In the genomic region with DNA sequence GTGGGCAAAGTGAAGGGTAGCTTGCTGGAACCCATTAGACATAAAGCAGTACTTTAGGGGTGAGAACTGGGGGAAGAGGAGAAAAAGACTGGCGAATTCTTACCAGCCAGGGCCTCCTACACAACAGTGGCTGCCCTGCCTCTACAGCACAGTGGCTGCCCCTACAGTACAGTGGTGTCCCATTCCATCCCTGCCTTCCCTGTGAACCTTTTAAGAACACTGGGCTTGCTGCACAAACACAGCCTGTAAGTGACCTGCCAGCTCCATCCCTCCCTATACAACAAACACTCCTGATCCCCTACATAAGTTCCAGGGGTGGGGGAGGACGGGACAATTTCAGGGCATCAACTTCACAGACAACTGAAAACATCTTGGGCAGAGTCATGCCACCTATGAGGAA, we compare ENCODE assay signal across 18 mouse cellular contexts.
A peak's percentile ranks its signal among the peaks of the same experiment; 100 is the strongest.
DNase-seq lines count a peak whose midpoint lies in the region; ATAC-seq and TF ChIP-seq lines count a peak whose summit lies in the region.
"Had no signal": no experiment of that assay in that cellular context is flagged by ENCODE, and none has a peak within 500 bp of the region (broad histone marks: within the 10 kb centered on the region; RNA-seq: fewer than 3 reads in every experiment).

No protein-coding gene starts in this region.

- H3K9me3 ChIP-seq in kidney, embryonic 14.5 days (ENCODE audit: control insufficient read depth, low read length), result no peaks in the 10 kb centered on the region
- no peaks in the 10 kb centered on the region for H3K9me3 ChIP-seq in midbrain, embryonic 13.5 days
- H3K9me3 ChIP-seq in midbrain, postnatal 0 days (ENCODE audit: low read length), result no peaks in the 10 kb centered on the region
- H3K9me3 ChIP-seq in embryonic facial prominence, embryonic 13.5 days, result no peaks in the 10 kb centered on the region; the same call in 1 of the 2 replicates
- H3K9me3 ChIP-seq: embryonic facial prominence, embryonic 15.5 days; heart, embryonic 12.5 days; hindbrain, embryonic 12.5 days had no signal

- 34% methylated on average over 2 of the region's 2 CpGs for WGBS in kidney, embryonic 14.5 days
- 73% methylated on average over 2 of the region's 2 CpGs for WGBS in midbrain, embryonic 13.5 days
- WGBS in midbrain, postnatal 0 days, result 81% methylated on average over 2 of the region's 2 CpGs
- WGBS in embryonic facial prominence, embryonic 13.5 days, result 39% methylated on average over 2 of the region's 2 CpGs

- no peaks in the 10 kb centered on the region for H3K27me3 ChIP-seq in kidney, embryonic 14.5 days (ENCODE audit: control insufficient read depth, insufficient read depth, low read length)
- H3K27me3 ChIP-seq in midbrain, embryonic 13.5 days, result no peaks in the 10 kb centered on the region
- no peaks in the 10 kb centered on the region for H3K27me3 ChIP-seq in midbrain, postnatal 0 days (ENCODE audit: insufficient read depth, low read length)
- H3K27me3 ChIP-seq in embryonic facial prominence, embryonic 13.5 days, result no peaks in the 10 kb centered on the region
- H3K27me3 ChIP-seq: embryonic facial prominence, embryonic 15.5 days had no signal

- no peaks in the 10 kb centered on the region for H3K36me3 ChIP-seq in kidney, embryonic 14.5 days (ENCODE audit: control insufficient read depth, insufficient read depth, low read length)
- H3K36me3 ChIP-seq in midbrain, embryonic 13.5 days, result no peaks in the 10 kb centered on the region; the same call in 1 of the 2 replicates
- H3K36me3 ChIP-seq in midbrain, postnatal 0 days (ENCODE audit: insufficient read depth, low read length), result no peaks in the 10 kb centered on the region
- no peaks in the 10 kb centered on the region for H3K36me3 ChIP-seq in embryonic facial prominence, embryonic 13.5 days
- H3K36me3 ChIP-seq: embryonic facial prominence, embryonic 15.5 days; heart, embryonic 12.5 days; hindbrain, embryonic 12.5 days had no signal

- H3K9ac ChIP-seq in kidney, embryonic 14.5 days (ENCODE audit: low read depth, low read length), result no peak overlapping the region
- H3K9ac ChIP-seq in midbrain, embryonic 13.5 days (replicated peaks), result no peak overlapping the region
- no peak overlapping the region for H3K9ac ChIP-seq in midbrain, postnatal 0 days (replicated peaks; ENCODE audit: low read length, poor library complexity, severe bottlenecking)
- H3K9ac ChIP-seq in embryonic facial prominence, embryonic 13.5 days, result no peak overlapping the region
- H3K9ac ChIP-seq: embryonic facial prominence, embryonic 15.5 days; heart, embryonic 12.5 days; hindbrain, embryonic 12.5 days had no signal

- no peak for TF ChIP-seq CTCF in midbrain, postnatal 0 days (IDR thresholded peaks at IDR 0.05)

- no peaks in the 10 kb centered on the region; the same call in 1 of the 2 replicates for H3K4me1 ChIP-seq in kidney, embryonic 14.5 days (ENCODE audit: control insufficient read depth, insufficient read depth, low read length)
- peaks cover 61% of the 10 kb centered on the region for H3K4me1 ChIP-seq in midbrain, embryonic 13.5 days (replicated peaks)
- peaks cover 3% of the 10 kb centered on the region; the same call in 1 of the 2 replicates for H3K4me1 ChIP-seq in midbrain, postnatal 0 days (ENCODE audit: insufficient read depth, low read length)
- peaks cover 29% of the 10 kb centered on the region for H3K4me1 ChIP-seq in embryonic facial prominence, embryonic 13.5 days

- ATAC-seq in kidney, embryonic 14.5 days (ENCODE audit: low FRiP score, low TSS enrichment), result peak; percentile 64; the same call in 1 of the 2 replicates
- no peak for ATAC-seq in midbrain, embryonic 13.5 days
- ATAC-seq in midbrain, postnatal 0 days (ENCODE audit: low FRiP score), result no peak
- ATAC-seq in embryonic facial prominence, embryonic 13.5 days (ENCODE audit: insufficient number of reproducible peaks, insufficient read depth, low FRiP score, low TSS enrichment, low read depth), result no peak
- ATAC-seq: hindbrain, embryonic 16.5 days; inflammation-experienced regulatory T-cells, adult 6 months had no signal

- no peak overlapping the region for H3K27ac ChIP-seq in kidney, embryonic 14.5 days (ENCODE audit: low read depth, low read length)
- peak overlapping the region; percentile 72 for H3K27ac ChIP-seq in midbrain, embryonic 13.5 days
- no peak overlapping the region for H3K27ac ChIP-seq in midbrain, postnatal 0 days (ENCODE audit: low read depth, low read length)
- peak overlapping the region; percentile 55; the same call in 1 of the 2 replicates for H3K27ac ChIP-seq in embryonic facial prominence, embryonic 13.5 days
- H3K27ac ChIP-seq: embryonic facial prominence, embryonic 15.5 days; gastrocnemius, adult 2 months had no signal

- no peak for DNase-seq in kidney, postnatal 25 days
- DNase-seq in midbrain, postnatal 0 days (ENCODE audit: low spot score), result no peak
- DNase-seq in adrenal gland, postnatal 14 days, result no peak
- DNase-seq: adrenal gland, adult 2 months; adrenal gland, postnatal 36 days; cerebellum, adult 2 months; cerebellum, postnatal 10 days; gastrocnemius, adult 2 months; gastrocnemius, postnatal 25 days had no signal

- H3K4me3 ChIP-seq in kidney, embryonic 14.5 days (ENCODE audit: low read length), result no peak overlapping the region
- H3K4me3 ChIP-seq in midbrain, embryonic 13.5 days (replicated peaks), result no peak overlapping the region
- H3K4me3 ChIP-seq in midbrain, postnatal 0 days (ENCODE audit: low read depth, low read length), result no peak overlapping the region
- H3K4me3 ChIP-seq in embryonic facial prominence, embryonic 13.5 days, result no peak overlapping the region
- H3K4me3 ChIP-seq: embryonic facial prominence, embryonic 15.5 days; erythroblast, embryonic 14.5 days; gastrocnemius, adult 2 months; heart, embryonic 12.5 days; hindbrain, embryonic 12.5 days had no signal

- H3K4me2 ChIP-seq in kidney, embryonic 14.5 days (replicated peaks; ENCODE audit: low read depth, low read length), result no peak overlapping the region
- no peak overlapping the region for H3K4me2 ChIP-seq in midbrain, embryonic 13.5 days (replicated peaks)
- no peak overlapping the region for H3K4me2 ChIP-seq in midbrain, postnatal 0 days (ENCODE audit: low read depth, low read length, poor library complexity, severe bottlenecking)
- H3K4me2 ChIP-seq in embryonic facial prominence, embryonic 13.5 days, result no peak overlapping the region
- H3K4me2 ChIP-seq: embryonic facial prominence, embryonic 15.5 days; heart, embryonic 12.5 days; hindbrain, embryonic 12.5 days had no signal

Comparison
In these comparisons a context has a peak if more than half of its experiments do, and no peak if none do; other contexts are left out.
1. H3K27ac ChIP-seq: peak in midbrain, embryonic 13.5 days (single experiment) and embryonic facial prominence, embryonic 13.5 days (single experiment); none in kidney, embryonic 14.5 days (single experiment) and midbrain, postnatal 0 days (single experiment).